Mouse (Mus musculus): ENCODE results near the gene Fbxw8.

DNA sequence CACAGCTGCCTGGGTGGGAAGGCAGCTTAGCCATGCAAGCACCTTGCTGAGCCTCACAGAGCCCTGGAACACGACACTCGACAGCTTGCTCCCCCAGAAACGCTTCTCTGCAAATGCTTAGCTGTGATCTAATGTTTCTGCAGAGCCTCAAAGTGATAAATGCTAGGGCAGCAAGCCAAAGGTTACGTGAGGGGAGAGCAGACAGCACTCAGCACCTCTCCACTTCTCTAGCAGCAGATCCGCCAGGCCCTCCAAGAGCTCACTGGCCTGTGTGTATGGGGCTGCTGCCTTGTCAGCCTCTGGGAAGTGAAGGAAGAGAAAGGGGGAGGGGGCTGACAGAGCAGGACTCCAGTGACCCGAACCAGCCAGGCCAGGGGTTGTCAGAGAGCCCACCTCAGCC lies 27.1 kb downstream of the Fbxw8 start:
- TF ChIP-seq POLR2A (IDR thresholded peaks at IDR 0.05; ENCODE audit: control insufficient read depth, extremely low read depth, insufficient read depth, low read length, poor library complexity) (no peak), CTCF (IDR thresholded peaks at IDR 0.05; ENCODE audit: borderline replicate concordance, control insufficient read depth, extremely low read depth, insufficient read depth, low read length, poor library complexity) (no peak)
